Mouse (Mus musculus) frontal cortex, postnatal 14 days (tissue): ENCODE results near the gene Gmnc.

Source experiments
- DNase-seq, 2 experiments: peaks; one replicate each; pipeline ENCODE4 v3.0.0; 2022; ENCODE audit warnings: low spot score in 2 of 2

The Gmnc gene

GRCm38 (mm10) chr16:26991477-26992300 is at the start of gene Gmnc:
TSS of gene Gmnc (minus strand) at chr16:26991652.
- no peak for DNase-seq

DNA sequence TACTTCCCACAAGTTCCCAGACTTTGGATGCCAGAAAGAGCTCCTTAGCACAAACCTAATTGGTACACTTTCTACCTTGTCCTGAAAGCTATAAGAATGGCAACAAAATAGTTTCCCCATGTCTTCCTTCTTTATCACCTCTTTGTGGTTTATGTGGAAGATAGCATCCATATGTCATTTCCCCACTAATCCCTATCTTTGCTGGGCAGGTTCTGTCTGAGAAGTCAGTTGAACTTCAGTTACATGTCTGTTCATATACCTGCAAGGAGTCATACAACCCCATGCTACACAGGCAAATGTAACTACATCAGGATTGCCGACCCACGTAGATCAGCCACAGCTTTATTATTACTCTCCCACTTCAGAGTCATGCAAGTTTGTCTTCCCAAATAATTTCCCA is 35.8 kb upstream of the Gmnc start:
- DNase-seq, result no peak

DNA sequence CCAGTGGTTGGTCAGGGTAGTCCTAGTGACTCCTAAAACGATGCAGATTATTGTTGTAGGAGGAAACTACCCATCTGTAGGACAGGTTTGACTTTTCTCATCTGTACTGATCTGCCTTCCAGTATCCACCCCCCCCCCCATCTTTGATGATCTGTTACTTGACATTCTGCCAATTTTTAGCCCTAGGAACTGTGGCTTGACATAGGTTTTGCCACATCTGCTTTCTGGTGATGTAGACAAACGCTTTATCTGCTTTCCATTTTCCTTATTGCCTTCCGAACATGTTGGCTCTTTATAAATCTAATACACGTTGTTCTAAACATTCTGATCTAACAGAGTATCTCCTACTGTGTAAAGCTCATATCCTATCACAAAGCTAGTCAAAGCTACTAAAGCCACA is 34.8 kb upstream of the Gmnc start:
- DNase-seq, result no peak

DNA sequence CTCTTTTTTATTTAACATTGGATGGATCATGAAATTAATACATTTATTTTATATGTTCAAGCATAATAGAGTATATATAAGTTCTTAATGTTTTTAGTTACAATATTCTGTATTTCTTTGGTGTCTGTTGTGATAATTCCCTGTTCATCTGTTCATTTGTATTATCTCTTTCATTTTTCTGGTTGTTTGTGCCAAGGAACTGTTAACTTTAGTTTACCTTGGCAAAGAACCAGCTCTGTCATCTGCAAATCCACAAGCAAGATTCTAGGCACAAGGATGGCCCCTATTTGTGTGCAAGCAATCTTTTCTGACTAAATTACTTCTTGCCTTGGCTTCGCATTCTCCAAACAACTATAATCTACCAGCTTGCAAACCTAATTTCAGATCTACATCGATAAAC is 31.3 kb upstream of the Gmnc start:
- no peak for DNase-seq

- DNase-seq, result no peak
Measured at GRCm38 (mm10) chr16:27017309-27017708, 25.9 kb upstream of the Gmnc start.

DNA sequence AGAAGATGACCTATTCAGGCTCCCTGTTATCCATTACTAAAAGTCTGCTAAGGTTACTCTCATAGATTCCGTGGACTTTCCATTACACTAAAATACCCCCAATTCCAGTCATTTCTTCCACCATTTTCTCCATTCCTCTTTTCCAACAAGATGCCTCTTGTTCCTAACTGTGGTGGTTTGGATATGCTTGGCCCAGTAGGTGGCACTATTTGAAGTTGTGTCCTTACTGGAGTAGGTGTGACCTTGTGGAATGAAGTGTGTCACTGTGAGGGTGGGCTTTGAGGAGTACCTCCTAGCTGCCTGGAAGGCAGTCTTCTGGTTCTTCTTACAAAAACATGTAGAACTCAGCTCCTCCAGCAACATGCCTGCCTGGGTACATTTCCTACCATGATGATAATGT is 11.3 kb upstream of the Gmnc start:
- DNase-seq, result no peak

- DNase-seq, result no peak
Measured at GRCm38 (mm10) chr16:26999563-26999962, 8.1 kb upstream of the Gmnc start.

- DNase-seq, result no peak
Measured at GRCm38 (mm10) chr16:26989415-26990315, 1.8 kb downstream of the Gmnc start.

- DNase-seq, result no peak
Measured at GRCm38 (mm10) chr16:26988188-26988587, 3.3 kb downstream of the Gmnc start.

- DNase-seq, result no peak
Measured at GRCm38 (mm10) chr16:26985796-26986195, 5.7 kb downstream of the Gmnc start.

DNA sequence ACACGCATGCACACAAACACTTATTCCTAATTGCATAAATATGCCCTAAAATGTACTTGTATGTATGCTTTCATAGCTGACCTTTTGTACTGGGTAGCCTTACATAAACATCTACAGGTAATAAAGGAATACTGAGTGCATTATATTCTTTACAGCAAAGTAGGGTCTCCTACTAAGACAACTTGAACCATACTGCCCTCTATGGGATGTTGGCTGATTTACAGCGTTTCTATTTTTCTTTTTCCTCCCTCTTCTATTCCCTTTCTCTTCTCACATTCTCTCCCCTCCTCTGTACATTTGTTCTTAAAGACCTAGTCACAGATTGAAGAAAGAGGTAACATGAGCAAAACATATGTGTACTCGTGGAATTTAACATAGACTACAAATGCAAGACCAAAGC is 9.3 kb downstream of the Gmnc start:
- DNase-seq, result no peak

- DNase-seq, result no peak
Measured at GRCm38 (mm10) chr16:26967967-26968366, 23.5 kb downstream of the Gmnc start.

DNA sequence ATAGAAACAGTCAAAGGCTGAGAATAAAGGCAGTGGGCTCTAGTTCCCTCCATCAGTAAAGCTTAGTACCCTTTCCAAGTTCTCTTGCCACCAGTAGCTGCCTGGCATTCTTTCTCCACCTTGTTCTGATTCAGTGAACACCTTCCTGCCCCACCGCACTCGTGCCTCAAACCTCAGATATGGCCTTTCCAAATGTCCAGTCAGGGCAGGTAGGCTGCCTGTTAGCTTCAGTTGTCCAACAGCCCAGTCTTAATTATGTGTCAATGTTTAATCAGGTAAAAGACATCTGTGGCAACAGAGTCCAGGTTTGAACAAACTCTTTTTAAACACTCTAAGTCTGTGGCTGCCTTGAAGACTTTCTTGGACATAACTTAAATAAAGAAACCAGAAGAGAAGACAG is 24.6 kb downstream of the Gmnc start:
- DNase-seq, result no peak

GRCm38 (mm10) chr16:26961971-26962370 is 29.5 kb downstream of the Gmnc start:
- no peak for DNase-seq

DNA sequence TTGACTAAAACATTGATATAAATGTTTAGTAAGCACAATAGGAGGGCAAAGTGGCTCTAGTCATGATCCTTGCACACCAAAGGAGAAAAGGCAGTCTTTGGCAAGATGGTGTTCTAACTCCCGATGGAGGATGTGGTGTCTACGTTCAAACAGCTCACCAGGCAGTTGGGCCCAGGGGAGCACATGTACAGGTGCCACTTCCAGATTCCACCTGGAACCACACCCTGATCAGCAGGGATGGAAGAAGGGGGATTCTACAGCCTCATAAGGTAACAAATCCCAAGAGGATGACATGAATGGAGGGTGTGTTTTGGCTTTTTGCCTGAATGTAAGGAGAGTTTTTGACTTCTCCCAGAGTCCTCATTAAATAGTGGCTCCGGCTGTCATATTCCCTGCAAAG is 39.9 kb downstream of the Gmnc start:
- DNase-seq, result no peak

GRCm38 (mm10) chr16:26950209-26950608 is 41.2 kb downstream of the Gmnc start:
- no peak for DNase-seq

- DNase-seq, result no peak
Measured at GRCm38 (mm10) chr16:26903968-26904367, 87.5 kb downstream of the Gmnc start.

GRCm38 (mm10) chr16:26901471-26901870 is 90.0 kb downstream of the Gmnc start:
- DNase-seq, result no peak

GRCm38 (mm10) chr16:26886337-26886736 is 105.1 kb downstream of the Gmnc start:
- DNase-seq, result no peak

GRCm38 (mm10) chr16:26876885-26877284 is 114.6 kb downstream of the Gmnc start:
- DNase-seq, result no peak
